Mouse (Mus musculus) adrenal gland (tissue): ENCODE measurements around the gene Lama1.

Source experiments
- intact Hi-C: fragments of 180-260 bp; cut with DNase I; formaldehyde crosslinking; loops from one replicate; pipeline ENCODE4 v1.15.1; 2025
- long read RNA-seq, 2 experiments: library from polyadenylated mRNA; unstranded; transcript quantifications; one replicate each; pipeline ENCODE4 v2.0.0; 2020; ENCODE audit warnings: borderline replicate concordance in 1 of 2; ENCODE audit not compliant: insufficient replicate concordance in 1 of 2

Lama1 gene
- long read RNA-seq, experiment 1, partial matches to known transcripts: 0 of 1 reads
- long read RNA-seq, experiment 1, other reads (novel, unspliced or antisense): 1 of 1 reads
- long read RNA-seq, experiment 2, partial matches to known transcripts: 4 of 5 reads
- long read RNA-seq, experiment 2, other reads (novel, unspliced or antisense): 1 of 5 reads

- intact Hi-C loops: no loop called here
Measured at GRCm38 (mm10) chr17:67696694-67697386, at the start of gene Lama1. Gene Lama1, plus strand, starts transcription at chr17:67697259.

GRCm38 (mm10) chr17:67651506-67651905 lies 45.6 kb upstream of the Lama1 start:
- intact Hi-C loops: loop anchor here (5.0 kb wide), 2 partner anchors 61 to 186 kb away; no protein-coding TSS in a partner anchor

- intact Hi-C loops: no loop called here
Measured at GRCm38 (mm10) chr17:67664299-67664698, 32.8 kb upstream of the Lama1 start.

GRCm38 (mm10) chr17:67666981-67667380 lies 30.1 kb upstream of the Lama1 start:
- intact Hi-C loops: loop anchor here (5.0 kb wide), 3 partner anchors 315 to 1090 kb away; partner anchors contain the start of gene Ptprm

- intact Hi-C loops: loop anchor here (5.0 kb wide), 3 partner anchors 316 to 1091 kb away; partner anchors contain the start of gene Ptprm
Measured at GRCm38 (mm10) chr17:67667981-67668380, 29.1 kb upstream of the Lama1 start.

GRCm38 (mm10) chr17:67678576-67678975 lies 18.5 kb upstream of the Lama1 start:
- intact Hi-C loops: no loop called here

- intact Hi-C loops: no loop called here
Measured at GRCm38 (mm10) chr17:67681084-67681483, 16.0 kb upstream of the Lama1 start.

- intact Hi-C loops: no loop called here
Measured at GRCm38 (mm10) chr17:67685022-67685743, 11.9 kb upstream of the Lama1 start.

- intact Hi-C loops: no loop called here
Measured at GRCm38 (mm10) chr17:67687505-67687904, 9.6 kb upstream of the Lama1 start.

GRCm38 (mm10) chr17:67690689-67691088 lies 6.4 kb upstream of the Lama1 start:
- intact Hi-C loops: no loop called here

GRCm38 (mm10) chr17:67692651-67693050 lies 4.4 kb upstream of the Lama1 start:
- intact Hi-C loops: no loop called here

- intact Hi-C loops: no loop called here
Measured at GRCm38 (mm10) chr17:67693861-67694260, 3.2 kb upstream of the Lama1 start.

GRCm38 (mm10) chr17:67697461-67697891 lies 417 bp downstream of the Lama1 start:
- intact Hi-C loops: no loop called here

GRCm38 (mm10) chr17:67698301-67698700 lies 1.2 kb downstream of the Lama1 start:
- intact Hi-C loops: no loop called here

- intact Hi-C loops: no loop called here
Measured at GRCm38 (mm10) chr17:67701761-67702160, 4.7 kb downstream of the Lama1 start.

GRCm38 (mm10) chr17:67702941-67703340 lies 5.9 kb downstream of the Lama1 start:
- intact Hi-C loops: no loop called here

GRCm38 (mm10) chr17:67705035-67705769 lies 8.1 kb downstream of the Lama1 start:
- intact Hi-C loops: no loop called here

- intact Hi-C loops: no loop called here
Measured at GRCm38 (mm10) chr17:67706372-67706771, 9.3 kb downstream of the Lama1 start.

GRCm38 (mm10) chr17:67707793-67708364 lies 10.8 kb downstream of the Lama1 start:
- intact Hi-C loops: no loop called here

- intact Hi-C loops: loop anchor here (5.0 kb wide), 1 partner anchor 58 kb away; no protein-coding TSS in a partner anchor
Measured at GRCm38 (mm10) chr17:67710377-67710781, 13.3 kb downstream of the Lama1 start.

GRCm38 (mm10) chr17:67711361-67711760 lies 14.3 kb downstream of the Lama1 start:
- intact Hi-C loops: loop anchor here (5.0 kb wide), 1 partner anchor 59 kb away; no protein-coding TSS in a partner anchor
